Mouse (Mus musculus) spleen, postnatal 10 days (tissue): Measurements from ENCODE around the gene Actb.
"Not testable (repeated sequence)": the region's sequence is repeated elsewhere in the genome, so short reads cannot be mapped to it uniquely, and the experiment has no call there.

Experiments
- DNase-seq, 2 experiments: peaks; one replicate each; pipeline ENCODE4 v3.0.0; 2021 to 2022; ENCODE audit warnings: low spot score in 2 of 2

Actb gene

DNA sequence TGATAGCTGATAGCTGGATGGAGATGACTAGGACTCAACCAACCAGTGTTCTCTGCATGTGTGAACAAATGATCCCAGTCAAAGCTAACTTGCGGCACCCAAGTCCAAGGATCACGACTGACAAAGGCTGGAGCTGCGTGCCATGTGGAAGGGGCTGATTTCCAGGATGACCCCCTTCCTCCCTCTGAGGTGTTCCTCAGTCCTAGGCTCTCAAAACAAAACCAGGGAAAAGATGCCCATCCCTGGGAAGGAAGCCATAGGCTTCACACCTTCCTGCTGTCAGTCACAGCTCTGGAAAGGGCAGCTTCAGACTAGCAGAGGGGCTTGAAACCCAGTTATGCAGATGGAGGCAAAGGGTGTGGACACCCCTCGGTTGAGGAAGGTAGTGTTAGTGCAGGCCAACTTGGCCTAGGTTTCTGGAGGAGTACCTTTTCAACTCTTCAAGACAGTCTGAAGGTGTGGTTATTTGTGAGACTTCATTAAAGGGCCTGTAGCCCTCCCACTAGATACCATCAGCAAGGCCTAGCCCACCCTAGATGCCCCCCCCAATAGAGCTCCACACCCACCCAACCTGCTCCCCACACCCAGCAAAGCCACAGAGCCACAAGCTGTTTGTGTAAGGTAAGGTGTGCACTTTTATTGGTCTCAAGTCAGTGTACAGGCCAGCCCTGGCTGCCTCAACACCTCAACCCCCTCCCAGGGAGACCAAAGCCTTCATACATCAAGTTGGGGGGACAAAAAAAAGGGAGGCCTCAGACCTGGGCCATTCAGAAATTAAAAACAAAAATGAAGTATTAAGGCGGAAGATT is 3.8 kb downstream of the Actb start:
- peak in 1 of 2 experiments; percentile 26 for DNase-seq

GRCm38 (mm10) chr5:142901846-142902505 is 4.6 kb downstream of the Actb start:
- no peak for DNase-seq

- peak in 1 of 2 experiments; percentile 52 for DNase-seq
Measured at GRCm38 (mm10) chr5:142901355-142901802, 5.2 kb downstream of the Actb start.

- DNase-seq: no peak
Measured at GRCm38 (mm10) chr5:142900651-142901050, 5.9 kb downstream of the Actb start.

- DNase-seq: no peak
Measured at GRCm38 (mm10) chr5:142899932-142900533, 6.5 kb downstream of the Actb start.

- DNase-seq: peak in 1 of 2 experiments; percentile 43
Measured at GRCm38 (mm10) chr5:142899057-142899601, 7.4 kb downstream of the Actb start.

DNA sequence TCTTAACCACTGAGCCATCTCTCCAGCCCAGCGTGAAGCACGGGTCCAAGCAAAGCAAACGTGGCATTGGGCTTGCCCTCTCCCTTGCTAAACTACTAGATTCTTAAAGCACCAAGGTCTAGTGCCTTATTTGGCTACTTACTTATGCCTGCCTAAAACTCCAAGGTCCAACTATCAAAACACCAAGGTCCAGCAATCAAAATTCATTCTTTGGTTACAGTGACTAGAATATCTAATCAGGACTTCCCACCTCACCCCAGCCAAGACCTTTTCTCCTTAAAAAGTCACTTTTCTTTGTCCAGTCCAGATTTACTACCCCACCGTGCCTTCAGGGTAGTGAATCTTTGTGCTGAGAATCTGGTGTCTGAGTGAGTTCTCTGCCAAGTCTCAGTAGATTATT is 8.2 kb downstream of the Actb start:
- no peak for DNase-seq

DNA sequence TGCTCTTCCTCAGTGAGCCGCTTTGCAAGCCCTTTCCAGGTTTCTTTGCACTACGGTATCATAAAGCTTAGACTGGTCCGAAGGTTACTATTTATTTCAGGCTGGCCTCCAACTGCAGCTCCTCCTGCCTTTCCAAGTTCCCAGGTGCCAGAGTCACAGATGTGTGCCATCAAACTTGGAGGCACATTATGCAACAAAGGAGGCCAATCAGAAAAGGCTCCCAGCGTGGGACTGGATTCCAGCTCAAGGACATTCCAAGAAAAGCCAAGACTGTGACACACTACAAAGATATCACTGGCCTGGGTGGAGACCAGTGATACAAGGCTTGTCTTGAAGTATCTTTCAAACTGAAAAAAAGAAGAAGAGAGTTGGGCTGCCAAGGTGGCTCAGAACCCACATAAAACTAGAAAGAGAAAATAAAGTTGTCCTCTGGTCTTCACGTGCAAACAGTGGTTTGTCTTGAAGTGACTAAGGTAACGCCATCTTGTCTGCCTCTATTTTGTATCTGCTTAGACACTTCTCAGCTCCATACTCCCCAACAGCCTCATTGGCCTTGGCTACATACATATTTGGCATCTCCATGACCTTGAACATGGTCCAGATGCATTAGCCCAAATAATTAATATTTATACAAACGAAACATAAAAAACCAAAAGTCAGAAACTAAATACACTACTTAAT is 8.8 kb downstream of the Actb start:
- no peak for DNase-seq

DNA sequence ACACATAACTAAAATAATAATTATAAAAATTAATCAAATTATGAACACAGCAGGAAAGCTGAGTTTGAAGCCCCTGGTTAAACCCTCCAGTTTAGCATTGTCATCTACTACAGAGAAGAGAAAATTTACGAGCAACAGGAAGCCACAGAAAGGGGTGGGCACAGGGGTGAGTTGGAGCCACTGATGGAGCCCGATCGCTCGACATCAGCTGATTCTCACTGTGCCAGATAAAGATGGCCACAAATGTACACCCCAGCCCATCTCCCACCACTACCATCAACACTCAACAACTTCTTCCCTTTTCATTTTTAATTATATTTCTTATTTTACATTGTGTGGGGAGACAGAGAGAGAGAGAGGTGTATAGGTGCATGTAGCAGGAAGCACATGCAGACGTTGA is 9.8 kb downstream of the Actb start:
- DNase-seq: no peak

GRCm38 (mm10) chr5:142896192-142896591 is 10.4 kb downstream of the Actb start:
- no peak for DNase-seq

DNA sequence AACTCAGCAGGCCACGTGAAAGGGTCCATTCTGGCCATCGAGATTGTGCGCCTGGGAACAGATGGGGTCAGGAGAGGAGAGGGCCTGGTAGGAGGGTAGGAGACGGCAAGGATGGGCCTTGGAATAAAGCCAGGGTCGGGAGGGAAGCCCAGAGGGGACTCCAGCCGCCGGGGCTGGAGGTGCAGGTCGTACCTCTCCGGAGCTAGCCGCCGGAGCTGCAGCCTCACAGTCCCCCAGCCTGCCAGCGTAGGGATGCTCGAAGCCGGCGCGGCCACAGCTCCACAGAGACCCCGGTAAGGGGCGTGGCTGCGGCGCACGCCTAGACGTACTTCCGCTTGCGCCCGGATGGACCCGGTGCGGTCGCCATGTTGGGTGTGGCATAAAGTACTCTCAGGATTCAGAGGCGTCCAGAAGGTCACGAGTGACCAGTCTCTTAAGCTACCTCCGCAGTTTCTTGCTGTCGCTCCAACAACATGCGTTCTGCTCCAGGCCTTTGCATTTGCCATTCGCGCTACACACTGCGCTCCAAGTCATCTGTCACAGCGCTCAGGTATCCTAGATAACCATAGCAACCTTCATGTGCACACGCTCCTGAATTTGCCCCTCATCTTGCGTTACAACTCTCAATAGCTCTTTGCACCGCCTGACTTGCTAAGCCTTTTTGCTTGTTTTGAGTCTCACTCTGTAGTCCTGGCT is 11.5 kb downstream of the Actb start, which contains the start of gene Fbxl18:
Fbxl18 (minus strand) TSS at position 504 of the 696 bp plus-strand sequence.
- peak; percentile 87 to 94 for DNase-seq

DNA sequence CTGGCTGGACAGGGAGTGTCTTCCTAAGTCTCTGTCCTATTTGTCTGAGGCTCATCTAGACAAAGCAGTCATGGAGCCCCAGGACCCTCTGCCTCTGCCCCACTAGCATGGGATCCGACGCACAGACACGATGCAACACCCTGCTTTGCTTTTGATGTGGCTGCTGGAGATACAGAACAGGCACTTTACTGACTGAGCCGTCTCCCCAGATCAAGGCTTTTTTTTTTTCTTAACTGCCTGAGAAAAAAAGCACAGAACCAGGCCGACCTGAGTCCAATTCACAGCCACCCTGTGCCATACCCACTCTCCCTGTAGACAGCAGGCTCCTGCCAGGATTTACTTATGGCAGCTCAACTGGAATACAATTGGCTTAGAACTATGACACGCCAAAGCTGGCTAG is 15.2 kb downstream of the Actb start:
- DNase-seq: no peak

GRCm38 (mm10) chr5:142887533-142887932 is 19.0 kb downstream of the Actb start:
- DNase-seq: not testable (repeated sequence)

DNA sequence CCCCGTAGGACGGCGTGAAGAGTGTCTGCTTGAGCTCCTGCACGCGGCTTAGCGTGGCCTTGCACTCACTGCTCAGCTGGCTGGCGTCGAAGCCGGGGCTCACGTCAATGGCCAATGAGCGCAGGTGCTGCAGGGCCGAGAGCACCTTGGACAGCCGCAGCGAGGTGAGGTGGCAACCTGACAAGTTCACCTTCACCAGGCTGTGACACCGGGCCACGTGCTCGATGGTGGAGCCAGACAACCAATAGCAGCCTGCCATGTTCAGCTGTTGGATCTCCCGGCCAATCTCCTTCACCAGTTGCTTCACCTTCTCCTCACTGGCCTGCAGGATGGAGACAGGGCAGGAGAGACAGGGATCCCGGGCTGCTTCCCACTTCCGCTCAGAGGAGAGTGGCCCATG is 19.8 kb downstream of the Actb start:
- DNase-seq: no peak

- no peak for DNase-seq
Measured at GRCm38 (mm10) chr5:142886181-142886580, 20.4 kb downstream of the Actb start.

DNA sequence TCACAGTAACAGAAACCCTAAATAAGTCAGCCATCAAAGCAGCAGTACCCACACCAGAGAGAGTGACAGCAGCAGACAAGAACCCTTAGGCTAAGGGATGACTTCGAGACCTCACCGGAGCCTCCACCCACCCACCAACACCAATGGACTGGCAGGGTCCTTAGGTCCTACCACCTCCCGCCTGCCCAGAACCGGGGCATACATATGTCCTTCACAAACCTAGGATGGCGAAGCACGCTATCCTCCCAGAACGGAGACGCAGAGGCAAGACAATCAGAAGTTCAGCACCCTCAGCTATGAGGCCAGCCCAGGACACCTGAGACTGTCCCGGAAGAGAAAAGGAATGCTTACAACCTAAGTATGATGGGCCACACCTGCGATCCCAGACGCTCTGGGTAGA is 24.1 kb downstream of the Actb start:
- DNase-seq: no peak

DNA sequence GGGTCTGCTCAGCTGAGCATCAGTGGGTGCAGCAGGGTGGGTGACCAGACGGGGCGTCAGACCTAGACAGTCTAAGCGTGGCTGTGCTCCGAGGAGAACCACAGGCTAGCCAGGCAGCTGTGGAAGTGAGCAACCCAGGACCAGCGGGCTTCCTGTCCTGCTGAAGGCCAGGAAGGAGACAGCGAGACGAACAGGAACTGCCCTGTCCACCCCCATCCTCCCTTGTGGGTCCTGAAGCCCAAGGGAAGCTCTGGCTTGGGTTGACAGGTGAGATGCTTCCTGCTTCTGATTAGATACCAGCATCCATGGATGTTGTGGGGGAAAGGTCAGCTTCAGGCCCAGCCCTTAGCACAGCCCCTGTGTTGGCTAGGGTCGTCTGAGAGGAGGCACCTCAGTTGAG is 24.6 kb downstream of the Actb start:
- no peak for DNase-seq

- DNase-seq: no peak
Measured at GRCm38 (mm10) chr5:142880806-142881516, 25.6 kb downstream of the Actb start.

DNA sequence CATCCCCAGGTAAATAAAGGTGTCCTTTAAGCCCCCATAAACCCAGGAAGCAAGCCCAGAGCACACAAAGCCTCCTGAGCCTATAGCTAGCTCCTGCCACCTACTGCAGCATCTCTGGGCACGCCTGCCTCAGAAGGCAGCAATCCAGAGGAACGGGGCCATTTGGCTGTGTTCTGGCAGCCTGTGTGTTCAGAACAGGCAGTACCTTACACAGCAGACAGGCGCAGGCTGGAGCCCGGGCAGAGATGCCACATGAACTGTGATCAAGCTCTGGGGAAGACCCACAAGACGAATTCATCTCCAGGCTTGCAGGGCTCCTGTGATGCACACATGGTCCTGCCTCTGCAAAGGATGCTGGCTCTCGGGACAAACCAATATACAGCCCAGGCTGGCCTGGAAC is 26.3 kb downstream of the Actb start:
- no peak for DNase-seq
